Mouse (Mus musculus) left cerebral cortex, postnatal 4 days (tissue): ENCODE measurements around the gene Amz1. TPM values are rescaled to one million over a fixed set of nuclear protein-coding genes. Genes with fewer than 3 reads are reported as not detected.
A peak's percentile ranks its signal among the peaks of the same experiment; 100 is the strongest.

Source experiments
- DNase-seq: peaks from one replicate; pipeline ENCODE4 v3.0.0-alpha.2; 2022
- intact Hi-C: fragments of 180-260 bp; cut with DNase I; formaldehyde crosslinking; loops from one replicate; pipeline ENCODE4 v1.15.1; 2025
- total RNA-seq, 2 experiments: library from RNA; stranded (reverse); gene quantifications; 2 replicates each; pipeline ENCODE4 v1.2.3; 2021

The Amz1 gene
- total RNA-seq, 2 experiments from 2014 or later: 19.3 to 26.0 TPM

DNA sequence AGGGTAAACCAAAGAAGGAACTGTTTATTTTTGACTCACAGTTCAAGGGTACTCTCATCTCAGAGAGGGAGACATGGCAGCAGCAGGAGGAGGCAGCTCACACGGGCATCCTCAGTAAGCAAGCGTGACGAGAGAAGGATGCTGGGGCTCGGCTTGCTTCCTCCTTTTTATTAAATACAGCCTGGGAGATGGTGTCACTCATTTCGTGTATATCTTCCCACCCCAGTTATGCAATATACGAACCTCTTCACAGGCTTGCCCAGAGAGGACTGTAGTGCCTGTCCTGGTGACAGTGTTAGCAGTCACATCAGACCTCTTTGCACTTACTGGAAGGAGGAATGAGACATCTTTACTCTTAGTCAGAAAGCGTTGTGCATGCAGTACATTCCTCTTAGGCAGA, 3.2 kb upstream of the Amz1 start:
- no peak for DNase-seq
- intact Hi-C loops: no loop called here

- no peak for DNase-seq
- intact Hi-C loops: no loop called here
These were observed 1.8 kb upstream of the Amz1 start for GRCm38 (mm10) chr5:140722121-140722520.

- DNase-seq: peak; percentile 84
These were observed 2.3 kb downstream of the Amz1 start for GRCm38 (mm10) chr5:140726062-140726839.

GRCm38 (mm10) chr5:140726946-140727740, 3.2 kb downstream of the Amz1 start:
- DNase-seq: peak; percentile 31
- intact Hi-C loops: no loop called here

More at GRCm38 (mm10) chr5:140726062-140726839, 2.3 kb downstream of the Amz1 start:
- intact Hi-C loops: no loop called here

- intact Hi-C loops: no loop called here
- DNase-seq: no peak
These were observed 7.3 kb downstream of the Amz1 start for GRCm38 (mm10) chr5:140731040-140731797.

- intact Hi-C loops: no loop called here
- no peak for DNase-seq
These were observed 8.3 kb downstream of the Amz1 start for GRCm38 (mm10) chr5:140732195-140732594.

DNA sequence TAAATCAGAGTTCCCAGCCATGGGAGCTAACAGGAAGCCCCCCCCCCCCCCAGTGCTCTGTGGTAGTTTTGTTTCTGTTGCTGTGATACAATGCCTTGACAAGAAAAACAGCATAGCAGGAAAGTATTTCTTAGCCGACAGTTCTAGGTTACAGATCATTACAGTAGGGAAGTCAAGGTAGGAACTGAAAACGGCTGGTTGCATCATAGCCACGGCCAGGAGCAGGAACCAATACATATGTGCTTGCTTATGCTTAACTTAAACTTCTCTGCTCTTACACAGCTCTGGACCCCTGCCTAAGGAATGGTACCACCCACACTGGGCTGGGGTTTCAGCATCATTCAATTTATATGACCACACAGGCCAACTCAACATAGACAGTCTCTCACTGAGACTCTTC, 9.4 kb downstream of the Amz1 start:
- intact Hi-C loops: no loop called here
- no peak for DNase-seq

- intact Hi-C loops: no loop called here
- no peak for DNase-seq
These were observed 11.4 kb downstream of the Amz1 start for GRCm38 (mm10) chr5:140735297-140735696.

GRCm38 (mm10) chr5:140736166-140736565, 12.2 kb downstream of the Amz1 start:
- intact Hi-C loops: no loop called here
- no peak for DNase-seq

- DNase-seq: no peak
- intact Hi-C loops: no loop called here
These were observed 15.9 kb downstream of the Amz1 start for GRCm38 (mm10) chr5:140739813-140740212.

GRCm38 (mm10) chr5:140741040-140741439, 17.1 kb downstream of the Amz1 start:
- DNase-seq: no peak
- intact Hi-C loops: no loop called here

- no peak for DNase-seq
- intact Hi-C loops: no loop called here
These were observed 17.9 kb downstream of the Amz1 start for GRCm38 (mm10) chr5:140741877-140742276.

DNA sequence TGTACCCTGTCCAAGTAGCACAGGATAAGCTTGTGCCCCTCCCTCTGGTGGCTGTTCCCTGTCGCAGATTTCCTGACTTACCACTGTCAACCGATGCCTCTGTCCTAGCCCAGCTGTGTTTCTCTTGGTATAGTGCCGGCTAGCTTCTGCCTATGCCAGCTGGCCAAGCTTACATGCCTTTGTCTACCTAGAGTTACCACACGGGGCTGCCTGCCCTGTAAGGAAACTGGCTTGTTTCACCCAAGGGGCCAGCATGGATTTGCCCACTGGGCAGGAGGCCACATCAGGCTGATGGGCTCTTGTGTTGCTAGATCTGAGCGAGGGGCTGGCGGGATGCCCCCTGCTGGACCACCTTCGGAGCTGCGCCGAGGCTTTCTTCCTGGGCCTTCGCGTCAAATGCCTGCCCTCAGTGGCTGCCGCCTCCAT, 19.8 kb downstream of the Amz1 start:
- peak; percentile 75 for DNase-seq
- intact Hi-C loops: no loop called here

DNA sequence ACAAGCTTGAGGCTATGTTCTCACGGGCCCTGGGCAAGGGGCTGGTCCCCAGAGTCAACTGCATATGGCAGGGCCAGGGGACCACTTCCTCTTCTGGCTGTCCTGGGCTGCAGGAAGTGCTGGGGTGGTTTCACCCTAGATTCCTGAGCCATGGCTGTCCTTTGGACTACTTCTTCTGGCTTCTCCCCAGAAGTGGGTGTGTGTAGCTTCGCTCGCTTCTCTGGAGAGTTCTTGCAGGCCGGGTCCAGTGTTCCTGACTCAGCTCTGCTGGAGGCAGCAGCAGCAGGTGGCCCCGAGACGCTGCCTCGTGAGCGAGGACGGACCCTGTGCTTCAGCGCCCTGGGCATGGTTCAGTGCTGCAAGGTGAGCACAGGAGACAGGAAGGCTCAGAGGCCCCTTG, 24.5 kb downstream of the Amz1 start:
- intact Hi-C loops: loop anchor here (5.0 kb wide), 1 partner anchor 211 kb away; no protein-coding TSS in a partner anchor

GRCm38 (mm10) chr5:140749062-140749875, 25.3 kb downstream of the Amz1 start:
- peak; percentile 84 for DNase-seq
- intact Hi-C loops: loop anchor here (5.0 kb wide), 1 partner anchor 212 kb away; no protein-coding TSS in a partner anchor

More for the DNA sequence above, 24.5 kb downstream of the Amz1 start:
- DNase-seq: no peak

GRCm38 (mm10) chr5:140750925-140751324, 27.0 kb downstream of the Amz1 start:
- peak; percentile 51 for DNase-seq
- intact Hi-C loops: no loop called here

- DNase-seq: no peak
- intact Hi-C loops: no loop called here
These were observed 28.1 kb downstream of the Amz1 start for GRCm38 (mm10) chr5:140752041-140752440.

DNA sequence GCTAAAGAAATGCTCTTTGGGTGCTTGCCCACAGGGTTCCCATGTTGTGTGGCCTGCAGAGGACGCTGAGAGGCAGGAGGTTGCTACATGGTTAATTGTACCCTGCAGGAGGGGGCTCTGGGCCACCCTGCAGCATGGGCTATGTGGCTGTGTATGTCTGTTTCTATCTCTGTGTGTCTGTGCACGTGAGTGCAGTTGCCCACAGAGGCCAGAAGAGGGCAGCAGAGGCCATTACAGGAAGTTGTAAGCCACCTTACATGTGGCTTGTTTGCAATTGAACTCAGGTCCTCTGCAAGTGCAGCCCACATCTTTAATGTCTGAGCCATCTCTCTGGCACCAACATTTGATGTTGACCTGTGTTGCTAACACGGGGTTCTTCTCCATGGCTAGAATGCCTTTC, 28.7 kb downstream of the Amz1 start:
- intact Hi-C loops: no loop called here

DNA sequence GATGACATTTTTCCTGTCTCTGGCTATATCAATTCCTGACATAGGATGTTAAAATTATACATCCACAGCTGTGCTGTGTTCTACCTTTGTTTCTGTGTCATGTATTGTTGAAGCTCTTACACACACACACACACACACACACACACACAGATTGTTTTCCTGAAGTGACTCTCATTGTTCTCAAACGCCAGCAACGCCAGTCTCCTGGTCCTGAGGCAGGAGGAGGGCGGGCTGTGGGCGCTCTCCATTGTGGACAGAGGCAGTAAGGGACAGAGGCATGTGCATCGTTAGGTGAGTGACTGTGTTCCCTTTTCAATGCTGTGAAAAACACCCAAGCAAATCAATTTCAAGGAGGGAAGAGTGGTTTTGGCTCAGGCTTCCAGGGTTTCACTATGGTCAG, 29.3 kb downstream of the Amz1 start:
- no peak for DNase-seq
- intact Hi-C loops: no loop called here

More for the DNA sequence above, 28.7 kb downstream of the Amz1 start:
- DNase-seq: no peak

GRCm38 (mm10) chr5:140758864-140759263, 34.9 kb downstream of the Amz1 start:
- no peak for DNase-seq
- intact Hi-C loops: no loop called here
